Mouse (Mus musculus): ENCODE data around the gene Atp5h. TPM values are rescaled to one million over a fixed set of nuclear protein-coding genes. Genes with fewer than 3 reads are reported as not detected.
A peak's percentile ranks its signal among the peaks of the same experiment; 100 is the strongest.
"Not testable (repeated sequence)": the region's sequence is repeated elsewhere in the genome, so short reads cannot be mapped to it uniquely, and the experiment has no call there.

Atp5h gene
- total RNA-seq, 2 experiments from 2014 or later: 1,042 to 1,140 TPM

DNA sequence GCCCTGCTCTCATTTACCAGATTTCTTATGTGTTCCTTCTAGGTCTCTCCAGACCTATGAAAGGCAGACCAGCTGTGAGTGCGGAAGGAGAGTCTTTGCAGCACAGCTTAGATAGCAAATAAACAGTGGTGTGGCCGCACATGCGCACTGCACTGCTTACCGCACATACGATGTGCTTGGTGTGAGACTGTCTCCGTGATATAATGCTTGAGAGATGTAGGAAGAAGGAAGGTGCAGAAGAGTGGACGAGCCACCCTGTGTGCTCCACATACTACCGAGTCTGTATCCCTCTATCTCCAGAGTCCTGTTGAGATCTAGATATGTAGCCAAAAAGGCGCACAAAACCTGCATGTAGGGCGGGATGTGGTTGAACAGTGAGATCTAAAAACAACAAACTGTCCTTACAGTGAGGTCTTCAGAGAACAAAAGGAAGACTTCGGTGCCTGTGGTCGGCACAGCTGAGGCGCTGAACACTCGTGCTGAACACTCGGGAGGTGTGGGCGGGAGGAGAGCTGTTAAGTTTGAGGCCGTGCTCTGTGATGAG lies 12.8 kb downstream of the Atp5h start:
- DNase-seq: no peak
- intact Hi-C loops (cut with DNase I; ENCODE audit: low total_unique reads): no loop called here

- intact Hi-C loops (cut with DNase I; ENCODE audit: low total_unique reads): no loop called here
- DNase-seq: no peak
Measured at GRCm38 (mm10) chr11:115405723-115406122, 14.0 kb downstream of the Atp5h start.

DNA sequence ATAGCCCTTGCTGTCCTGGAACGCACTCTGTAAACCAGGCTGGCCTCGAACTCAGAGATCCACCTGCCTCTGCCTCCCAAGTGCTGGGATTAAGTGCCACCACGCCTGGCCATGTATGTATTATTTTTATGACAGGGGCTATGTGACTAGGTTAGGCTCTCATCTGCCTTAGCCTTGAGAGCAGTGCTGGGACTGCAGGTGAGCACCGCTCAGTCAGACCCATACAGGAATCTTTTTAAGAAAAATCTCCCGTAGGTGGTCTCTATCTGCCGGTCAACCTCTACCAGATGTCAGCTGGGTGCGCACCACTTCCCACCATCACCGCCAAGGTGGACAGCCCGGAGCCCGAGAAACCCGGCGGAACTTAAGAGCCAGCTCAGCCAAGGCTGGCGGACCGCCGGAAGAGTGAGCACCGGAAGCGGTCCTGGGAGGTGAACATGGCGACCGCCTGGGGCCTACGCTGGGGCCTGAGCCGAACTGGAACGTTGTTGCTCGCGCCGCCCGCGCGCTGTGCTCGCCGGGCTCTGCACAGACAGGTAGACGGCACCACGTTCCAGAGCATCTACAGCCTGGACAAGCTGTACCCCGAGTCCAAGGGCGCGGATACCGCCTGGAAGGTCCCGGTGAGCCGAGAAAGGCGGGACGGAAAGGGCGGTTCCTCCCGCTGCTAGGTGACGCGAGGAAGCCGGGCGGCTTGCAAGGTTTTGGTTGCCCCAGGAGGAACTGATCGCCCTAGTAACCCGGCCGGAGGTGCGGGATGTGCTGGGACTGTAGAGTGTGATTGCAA lies 16.2 kb downstream of the Atp5h start, which contains the start of gene Mrpl58:
Gene Mrpl58, plus strand, starts transcription at position 415 of the 787 bp plus-strand sequence.
- intact Hi-C loops (cut with DNase I; ENCODE audit: low total_unique reads): no loop called here
- DNase-seq: peak; percentile 88

- intact Hi-C loops (cut with DNase I; ENCODE audit: low total_unique reads): no loop called here
- no peak for DNase-seq
Measured at GRCm38 (mm10) chr11:115400630-115401391, 19.0 kb downstream of the Atp5h start.

GRCm38 (mm10) chr11:115400126-115400525 lies 19.6 kb downstream of the Atp5h start:
- DNase-seq: no peak
- intact Hi-C loops (cut with DNase I; ENCODE audit: low total_unique reads): no loop called here

DNA sequence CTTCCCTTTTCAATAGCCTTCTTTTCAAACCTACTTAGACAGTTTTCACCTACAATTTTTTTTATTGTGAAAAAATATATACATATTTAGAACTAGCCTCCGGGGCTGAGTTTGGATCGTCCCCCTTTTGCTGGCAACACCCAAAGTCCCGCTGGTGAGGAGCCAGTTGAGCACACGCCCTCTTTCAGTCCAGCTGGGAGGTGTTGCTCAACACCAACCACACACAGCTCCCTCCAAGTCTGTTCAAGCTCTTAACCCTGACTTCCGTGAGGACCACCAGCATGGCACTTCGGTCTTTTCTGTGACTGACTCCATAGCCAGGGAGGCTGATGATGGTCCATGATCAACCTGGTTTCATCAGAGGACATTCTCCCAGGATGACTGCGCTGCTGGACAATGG lies 21.7 kb downstream of the Atp5h start:
- DNase-seq: no peak

DNA sequence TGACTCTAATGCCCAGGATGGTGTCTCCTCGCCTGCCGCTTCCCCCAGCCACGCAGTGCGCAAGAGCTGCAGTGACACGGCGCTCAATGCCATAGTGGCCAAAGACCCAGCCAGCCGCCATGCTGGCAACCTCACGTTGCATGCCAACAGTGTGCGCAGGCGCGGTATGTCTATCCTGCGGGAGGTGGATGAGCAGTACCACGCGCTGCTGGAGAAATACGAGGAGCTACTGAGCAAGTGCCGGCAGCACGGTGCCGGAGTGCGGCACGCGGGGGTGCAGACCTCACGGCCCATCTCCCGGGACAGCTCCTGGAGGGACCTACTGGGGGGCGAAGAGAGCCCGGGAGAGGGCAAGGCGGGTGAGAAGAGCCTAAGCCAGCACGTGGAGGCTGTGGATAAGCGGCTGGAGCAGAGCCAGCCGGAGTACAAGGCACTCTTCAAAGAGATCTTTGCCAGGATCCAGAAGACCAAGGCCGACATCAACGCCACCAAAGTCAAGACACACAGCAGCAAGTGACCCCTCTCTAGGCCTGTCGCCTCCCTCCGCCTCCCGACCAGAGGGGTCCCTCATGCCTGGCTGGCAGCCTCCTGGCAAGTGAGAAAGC lies 25.9 kb downstream of the Atp5h start:
- DNase-seq: no peak
- intact Hi-C loops (cut with DNase I; ENCODE audit: low total_unique reads): no loop called here

More for the DNA sequence above, 21.7 kb downstream of the Atp5h start:
- intact Hi-C loops (cut with DNase I; ENCODE audit: low total_unique reads): no loop called here

DNA sequence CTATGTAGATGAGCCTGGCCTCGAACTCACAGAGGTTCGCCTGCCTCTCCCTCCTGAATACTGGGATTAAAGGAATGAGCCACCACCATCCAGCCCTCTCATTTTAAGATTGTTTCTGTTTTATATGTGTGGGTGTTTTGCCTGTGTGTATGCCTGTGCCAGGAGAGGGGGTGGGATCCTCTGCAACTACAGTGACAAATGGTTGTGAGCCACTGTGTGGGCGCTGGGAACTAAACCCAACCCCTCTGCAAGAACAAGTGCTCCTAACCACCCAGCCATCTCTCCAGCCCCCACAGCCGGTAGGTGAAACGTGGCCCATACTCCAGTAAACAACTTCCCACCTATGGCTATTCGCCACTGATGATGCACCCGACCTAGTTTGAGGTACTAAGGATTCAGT lies 28.4 kb downstream of the Atp5h start:
- intact Hi-C loops (cut with DNase I; ENCODE audit: low total_unique reads): no loop called here

DNA sequence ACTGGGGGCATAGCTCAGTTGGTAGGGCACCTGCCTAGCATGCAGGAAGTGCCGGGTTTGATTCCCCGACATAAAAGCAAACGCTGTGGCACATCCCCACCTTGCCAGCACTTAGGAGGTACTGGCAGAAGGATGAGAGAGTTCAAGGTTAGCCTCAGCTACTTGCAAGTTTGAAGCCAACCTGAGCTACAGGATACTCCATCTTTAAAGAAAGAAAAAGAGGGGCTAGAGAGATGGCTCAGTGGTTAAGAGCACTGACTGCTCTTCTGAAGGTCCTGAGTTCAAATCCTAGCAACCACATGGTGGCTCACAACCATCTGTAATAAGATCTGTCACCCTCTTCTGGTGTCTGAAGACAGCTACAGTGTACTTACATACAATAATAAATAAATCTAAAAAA lies 32.9 kb downstream of the Atp5h start:
- DNase-seq; intact Hi-C loops (cut with DNase I; ENCODE audit: low total_unique reads): not testable (repeated sequence)

More for the DNA sequence above, 28.4 kb downstream of the Atp5h start:
- no peak for DNase-seq

DNA sequence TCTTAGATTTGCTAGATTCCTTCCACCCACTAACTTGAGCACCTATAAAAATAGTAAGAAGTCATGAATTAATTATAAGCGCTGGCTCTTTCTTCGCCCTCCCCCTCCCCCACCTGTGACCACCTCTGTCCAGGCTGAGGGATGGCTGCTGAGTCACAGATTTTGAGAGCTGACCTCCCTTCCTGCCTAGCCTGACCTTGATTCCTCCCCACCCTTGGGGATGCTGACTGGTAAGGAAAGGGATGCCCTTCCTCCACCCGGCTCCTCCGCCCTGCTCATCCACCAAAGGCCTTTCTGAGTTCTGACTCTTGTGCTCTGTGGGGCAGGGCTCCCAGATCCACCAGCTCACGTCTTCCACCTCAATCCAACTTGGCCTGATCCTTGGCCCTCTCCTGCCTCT lies 35.2 kb downstream of the Atp5h start:
- intact Hi-C loops (cut with DNase I; ENCODE audit: low total_unique reads): no loop called here
- no peak for DNase-seq

DNA sequence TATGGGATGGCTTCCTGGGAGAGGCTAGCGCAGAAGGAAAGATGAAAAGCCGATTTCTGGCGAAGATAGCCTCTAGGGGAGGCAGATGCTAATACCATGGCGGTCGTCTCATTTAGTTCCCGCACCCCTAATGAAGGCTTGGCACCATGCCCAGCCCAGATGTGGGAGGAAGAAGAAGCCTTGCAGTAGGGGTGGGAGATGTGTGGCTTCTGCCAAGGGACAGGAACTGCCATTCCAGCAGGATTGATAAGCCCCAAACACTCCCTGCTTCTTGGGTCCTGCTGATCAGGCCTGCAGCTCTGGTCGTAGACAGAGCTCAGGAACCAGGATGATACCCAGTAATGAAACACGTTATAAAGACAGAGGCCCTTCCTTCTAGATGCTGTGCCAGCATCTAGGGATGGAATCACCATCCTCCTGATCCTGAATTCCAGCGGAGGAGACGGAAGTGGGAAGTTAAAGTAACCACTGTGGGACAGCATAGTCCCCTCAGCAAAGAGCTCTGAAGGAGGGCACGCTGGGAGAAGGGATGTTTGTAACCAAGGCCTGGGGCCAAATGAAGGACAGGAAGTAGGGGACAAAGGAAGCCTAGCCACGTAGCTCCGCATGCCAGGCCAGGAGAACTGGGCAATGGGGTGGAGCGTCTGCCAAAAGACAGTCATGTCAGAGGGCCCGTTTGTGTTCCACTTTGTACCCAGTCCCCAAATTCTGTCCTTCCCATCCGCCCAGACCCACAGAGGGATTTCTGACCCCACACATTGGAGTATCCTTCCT lies 35.9 kb downstream of the Atp5h start:
- intact Hi-C loops (cut with DNase I; ENCODE audit: low total_unique reads): no loop called here
- DNase-seq: peak; percentile 36

- intact Hi-C loops (cut with DNase I; ENCODE audit: low total_unique reads): no loop called here
- DNase-seq: no peak
Measured at GRCm38 (mm10) chr11:115382891-115383290, 36.9 kb downstream of the Atp5h start.

GRCm38 (mm10) chr11:115381743-115382539 lies 37.8 kb downstream of the Atp5h start, which contains the start of gene Cdr2l:
TSS of gene Cdr2l (plus strand) at chr11:115381916.
- peak; percentile 93 for DNase-seq
- intact Hi-C loops (cut with DNase I; ENCODE audit: low total_unique reads): no loop called here

DNA sequence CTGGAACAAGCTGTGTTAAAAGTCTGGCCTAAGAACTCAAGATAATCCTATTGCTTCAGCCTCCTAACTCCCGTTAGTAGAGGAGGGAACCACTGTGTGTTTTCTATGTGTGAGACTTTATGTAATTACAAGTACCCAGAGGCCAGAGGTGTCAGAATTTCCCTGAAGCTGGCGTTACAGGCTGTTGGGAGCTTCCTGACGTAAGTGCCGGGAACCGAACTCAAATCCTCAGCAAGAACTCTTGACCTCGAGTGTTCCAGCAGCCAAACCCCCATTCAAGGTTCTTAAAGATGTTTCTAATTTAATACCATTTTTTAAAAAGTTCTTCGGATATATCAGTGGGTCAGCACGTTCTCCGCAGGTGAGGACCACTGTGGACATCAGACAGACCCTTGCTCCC lies 38.5 kb downstream of the Atp5h start:
- DNase-seq: no peak
- intact Hi-C loops (cut with DNase I; ENCODE audit: low total_unique reads): no loop called here

DNA sequence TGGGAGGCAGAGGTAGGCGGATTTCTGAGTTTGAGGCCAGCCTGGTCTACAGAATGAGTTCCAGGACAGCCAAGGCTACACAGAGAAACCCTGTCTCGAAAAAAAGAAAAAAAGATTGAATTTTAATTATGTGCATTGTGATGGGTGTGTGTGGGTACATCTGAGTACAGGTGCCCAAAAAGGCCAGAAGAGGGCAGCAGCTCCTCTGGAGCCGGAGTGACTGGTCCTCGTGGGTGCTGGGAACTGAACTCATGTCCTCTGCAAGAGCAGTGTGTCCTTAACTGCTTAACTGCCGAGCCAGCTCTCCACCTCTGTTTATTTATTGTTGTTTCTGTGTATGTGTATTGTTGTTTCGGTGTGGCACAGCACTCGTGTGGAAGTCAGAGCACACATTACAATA lies 41.9 kb downstream of the Atp5h start:
- no peak for DNase-seq
- intact Hi-C loops (cut with DNase I; ENCODE audit: low total_unique reads): no loop called here

DNA sequence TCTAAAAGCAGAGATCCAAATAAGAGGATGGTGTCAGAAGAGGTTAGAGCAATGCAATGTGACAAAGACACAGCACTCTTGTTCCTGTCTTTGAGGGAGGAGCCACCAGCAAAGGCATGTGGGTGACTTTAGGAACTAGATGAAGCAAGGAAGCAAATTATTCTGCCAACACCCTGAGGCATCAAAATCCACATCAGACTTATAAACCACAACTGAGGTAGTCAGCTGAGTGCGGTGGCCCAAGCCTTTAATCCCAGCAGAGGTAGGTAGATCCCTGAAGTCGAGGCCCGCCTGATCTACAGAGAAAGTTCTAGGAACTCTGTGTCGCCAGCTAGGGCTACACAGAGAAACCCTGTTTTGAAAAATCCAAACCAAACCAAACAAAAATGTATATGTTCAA lies 42.5 kb downstream of the Atp5h start:
- no peak for DNase-seq
- intact Hi-C loops (cut with DNase I; ENCODE audit: low total_unique reads): no loop called here

DNA sequence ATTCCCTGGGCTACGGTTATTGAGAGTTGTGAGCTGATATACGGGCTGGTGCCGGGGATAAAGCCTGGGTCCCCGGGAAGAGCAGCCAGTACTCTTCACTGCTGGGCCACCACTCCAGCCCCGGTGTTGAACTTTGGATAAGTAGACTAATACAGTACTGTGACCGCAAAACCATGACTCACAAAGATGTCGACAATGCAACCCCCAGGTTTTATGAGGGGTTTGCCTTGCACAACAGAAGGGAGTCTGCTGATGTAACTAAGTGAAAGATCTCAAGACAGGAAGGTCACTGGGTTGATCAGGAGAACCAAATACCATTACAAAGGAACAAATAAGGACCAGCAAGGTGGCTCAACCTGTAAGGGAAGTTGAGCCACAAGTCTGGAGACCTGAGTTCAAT lies 43.0 kb downstream of the Atp5h start:
- DNase-seq: no peak
- intact Hi-C loops (cut with DNase I; ENCODE audit: low total_unique reads): no loop called here

DNA sequence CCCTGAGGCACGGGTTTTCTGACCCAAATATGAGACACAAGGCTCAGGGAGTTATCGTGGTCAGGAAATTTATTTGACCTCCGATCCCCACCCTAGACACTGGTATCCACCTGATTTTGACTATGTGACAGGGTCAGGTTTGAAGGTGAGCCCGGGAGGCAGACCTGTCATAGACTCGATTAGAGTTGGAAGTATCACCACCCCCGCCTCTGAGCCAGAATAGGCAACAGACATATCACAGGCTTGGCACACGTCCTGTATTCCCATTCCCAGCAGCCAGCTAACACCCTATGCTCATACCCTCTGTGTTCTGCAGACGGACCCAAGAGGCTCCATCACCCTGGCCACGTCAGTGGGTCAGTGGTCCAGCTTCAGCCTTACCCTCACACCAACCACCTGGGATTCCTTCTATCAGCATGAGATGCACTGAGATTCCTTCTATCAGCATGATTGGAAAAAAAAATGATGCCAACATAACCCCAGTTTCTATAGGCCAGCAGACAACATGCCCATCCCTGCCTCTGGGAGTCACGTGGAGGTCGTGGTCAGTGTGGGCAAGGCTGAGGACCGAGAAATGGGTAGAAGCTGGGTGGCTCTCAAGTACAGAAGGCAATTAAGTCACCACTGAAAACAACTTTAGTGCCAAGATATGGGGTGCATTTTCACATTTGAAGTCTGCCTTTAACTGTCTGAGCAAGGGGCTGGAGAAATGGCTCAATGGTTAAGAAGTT lies 44.9 kb downstream of the Atp5h start:
- intact Hi-C loops (cut with DNase I; ENCODE audit: low total_unique reads): no loop called here
- DNase-seq: no peak
